Mouse (Mus musculus) embryonic stem cell, embryonic (primary cell): ENCODE results near the gene Gtf3c3.

Experiments used
- CTCF ChIA-PET, 4 experiments: fragments of 300-600 bp in 2 of 4; fragments of 350-600 bp in 2 of 4; sonication (Branson Sonifier 250); formaldehyde crosslinking; loops; one replicate each; lab custom pipeline; 2022; ENCODE audit warnings: inconsistent platforms in 2 of 4; lab: Charles Lee
- POLR2A ChIA-PET, 4 experiments: fragments of 300-600 bp in 2 of 4; fragments of 350-600 bp in 2 of 4; sonication (Branson Sonifier 250); formaldehyde crosslinking; loops; one replicate each; lab custom pipeline; 2022; ENCODE audit warnings: antibody characterized with exemption in 4 of 4, inconsistent platforms in 1 of 4; lab: Charles Lee

The Gtf3c3 gene

GRCm38 (mm10) chr1:54438340-54439079 lies at the start of gene Gtf3c3:
Gene Gtf3c3, minus strand, starts transcription at chr1:54438971.
- ChIA-PET POLR2A (interaction anchor here (0.5 to 1.7 kb wide), 21 partner anchors 10 to 545 kb away, joined by 3 to 10 read pairs (median 3); partner anchors contain the start of gene Pgap1 (in 1 of the 4)), CTCF (no interaction called here)

GRCm38 (mm10) chr1:54484744-54485420 lies 46.1 kb upstream of the Gtf3c3 start:
- POLR2A ChIA-PET = interaction anchor here (0.6 to 2.4 kb wide), 61 partner anchors 8 to 1532 kb away, joined by 3 to 14 read pairs (median 3); partner anchors contain the start of genes Gtf3c3 (in 4 of the 4), Pgap1 (in 4 of the 4), Coq10b (in 1 of the 4) and Gm28778 (in 1 of the 4)
- CTCF ChIA-PET = interaction anchor here in 1 of 4 experiments (0.8 to 1.1 kb wide), 2 partner anchors 26 to 28 kb away, joined by 3 read pairs; no protein-coding TSS in a partner anchor

- ChIA-PET POLR2A (no interaction called here), CTCF (interaction anchor here in 1 of 4 experiments (0.6 kb wide), 1 partner anchor 30 kb away, joined by 4 read pairs; no protein-coding TSS in a partner anchor)
Measured at GRCm38 (mm10) chr1:54480491-54480890, 41.7 kb upstream of the Gtf3c3 start.

- POLR2A ChIA-PET = interaction anchor here in 2 of 4 experiments (1.0 to 1.6 kb wide), 2 partner anchors 16 kb away, joined by 3 to 8 read pairs; no protein-coding TSS in a partner anchor
- CTCF ChIA-PET = interaction anchor here in 1 of 4 experiments (0.7 kb wide), 1 partner anchor 13 kb away, joined by 3 read pairs; no protein-coding TSS in a partner anchor
Measured at GRCm38 (mm10) chr1:54468662-54469061, 29.9 kb upstream of the Gtf3c3 start.

- CTCF ChIA-PET = interaction anchor here in 3 of 4 experiments (0.6 to 0.9 kb wide), 3 partner anchors 17 to 243 kb away, joined by 3 to 6 read pairs (median 4); no protein-coding TSS in a partner anchor
- POLR2A ChIA-PET = interaction anchor here in 1 of 4 experiments (1.2 to 1.6 kb wide), 2 partner anchors 11 to 17 kb away, joined by 3 to 6 read pairs; no protein-coding TSS in a partner anchor
Measured at GRCm38 (mm10) chr1:54467366-54467765, 28.6 kb upstream of the Gtf3c3 start.

- CTCF ChIA-PET = interaction anchor here in 1 of 4 experiments (1.2 kb wide), 1 partner anchor 15 kb away, joined by 3 read pairs; no protein-coding TSS in a partner anchor
- POLR2A ChIA-PET = no interaction called here
Measured at GRCm38 (mm10) chr1:54452116-54452515, 13.3 kb upstream of the Gtf3c3 start.

GRCm38 (mm10) chr1:54448833-54449232 lies 10.1 kb upstream of the Gtf3c3 start:
- ChIA-PET CTCF (interaction anchor here in 2 of 4 experiments (0.6 kb wide), 2 partner anchors 12 to 245 kb away, joined by 3 read pairs; no protein-coding TSS in a partner anchor), POLR2A (interaction anchor here in 2 of 4 experiments (0.6 to 1.1 kb wide), 3 partner anchors 10 to 239 kb away, joined by 3 to 4 read pairs (median 3); partner anchors contain the start of gene Gtf3c3 (in 1 of the 2))

GRCm38 (mm10) chr1:54443641-54444040 lies 4.9 kb upstream of the Gtf3c3 start:
- CTCF ChIA-PET = no interaction called here
- POLR2A ChIA-PET = interaction anchor here in 1 of 4 experiments (1.8 kb wide), 1 partner anchor 41 kb away, joined by 4 read pairs; no protein-coding TSS in a partner anchor

GRCm38 (mm10) chr1:54439080-54439476 lies 307 bp upstream of the Gtf3c3 start:
- ChIA-PET POLR2A (interaction anchor here (0.5 to 1.7 kb wide), 18 partner anchors 9 to 725 kb away, joined by 3 to 10 read pairs (median 3); no protein-coding TSS in a partner anchor), CTCF (no interaction called here)

- ChIA-PET CTCF (no interaction called here), POLR2A (no interaction called here)
Measured at GRCm38 (mm10) chr1:54422195-54422750, 16.5 kb downstream of the Gtf3c3 start.

- ChIA-PET POLR2A (interaction anchor here in 1 of 4 experiments (0.9 kb wide), 1 partner anchor 23 kb away, joined by 3 read pairs; no protein-coding TSS in a partner anchor), CTCF (no interaction called here)
Measured at GRCm38 (mm10) chr1:54421670-54422069, 17.1 kb downstream of the Gtf3c3 start.

GRCm38 (mm10) chr1:54402736-54403135 lies 36.0 kb downstream of the Gtf3c3 start:
- ChIA-PET POLR2A (no interaction called here), CTCF (no interaction called here)

- POLR2A ChIA-PET = interaction anchor here in 3 of 4 experiments (0.6 to 2.3 kb wide), 5 partner anchors 11 to 633 kb away, joined by 3 to 10 read pairs (median 3); no protein-coding TSS in a partner anchor
- CTCF ChIA-PET = interaction anchor here in 1 of 4 experiments (1.2 kb wide), 1 partner anchor 22 kb away, joined by 5 read pairs; no protein-coding TSS in a partner anchor
Measured at GRCm38 (mm10) chr1:54384221-54384620, 54.5 kb downstream of the Gtf3c3 start.

GRCm38 (mm10) chr1:54380978-54381914 lies 57.5 kb downstream of the Gtf3c3 start:
- POLR2A ChIA-PET = interaction anchor here in 1 of 4 experiments (1.4 kb wide), 1 partner anchor 104 kb away, joined by 4 read pairs; no protein-coding TSS in a partner anchor
- CTCF ChIA-PET = interaction anchor here in 1 of 4 experiments (2.1 kb wide), 1 partner anchor 454 kb away, joined by 6 read pairs; no protein-coding TSS in a partner anchor

GRCm38 (mm10) chr1:54377506-54378051 lies 61.2 kb downstream of the Gtf3c3 start:
- CTCF ChIA-PET = no interaction called here
- POLR2A ChIA-PET = no interaction called here

GRCm38 (mm10) chr1:54356566-54356965 lies 82.2 kb downstream of the Gtf3c3 start:
- CTCF ChIA-PET = interaction anchor here in 1 of 4 experiments (0.7 kb wide), 1 partner anchor 198 kb away, joined by 15 read pairs; no protein-coding TSS in a partner anchor
- POLR2A ChIA-PET = no interaction called here

- POLR2A ChIA-PET = interaction anchor here in 2 of 4 experiments (0.6 to 1.1 kb wide), 2 partner anchors 83 to 161 kb away, joined by 3 read pairs; partner anchors contain the start of gene Gtf3c3 (in 1 of the 2)
- CTCF ChIA-PET = no interaction called here
Measured at GRCm38 (mm10) chr1:54355485-54355884, 83.3 kb downstream of the Gtf3c3 start.
